Mouse (Mus musculus): ENCODE results near the gene Slc25a13.

DNA sequence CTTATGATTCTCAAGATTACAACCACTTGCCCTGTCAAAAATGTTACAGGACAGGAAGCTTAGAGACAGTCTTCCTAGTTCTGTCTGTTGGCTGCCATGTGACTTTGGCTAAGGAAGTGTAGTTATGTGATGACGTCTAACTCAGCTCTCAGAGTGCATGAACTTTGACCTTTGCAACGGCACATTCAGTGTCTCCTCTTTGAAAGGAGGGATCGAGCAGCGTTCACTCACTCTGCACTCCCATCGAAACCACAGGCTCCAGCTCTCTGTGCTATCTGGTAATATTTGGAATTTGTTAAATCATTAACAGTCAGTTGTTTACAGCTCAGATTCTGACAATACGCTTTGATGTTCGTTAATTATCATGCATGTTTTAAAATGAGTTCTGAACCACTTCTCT, 31.5 kb upstream of the Slc25a13 start:
- TF ChIP-seq CTCF (IDR thresholded peaks at IDR 0.05 in 2 of 3, conservative IDR thresholded peaks at IDR 0.05 in 1 of 3; ENCODE audit: control insufficient read depth in 1 of 3, insufficient read depth in 1 of 3, low read depth in 2 of 3, low read length in 3 of 3, poor library complexity in 1 of 3, severe bottlenecking in 1 of 3) (no peak), ETS1 (IDR thresholded peaks at IDR 0.05; ENCODE audit: low read depth, low read length) (no peak), NRF1 (IDR thresholded peaks at IDR 0.05; ENCODE audit: insufficient read depth, low read depth, low read length, poor library complexity, severe bottlenecking) (no peak), CHD2 (IDR thresholded peaks at IDR 0.05; ENCODE audit: low read length) (no peak)
